Mouse (Mus musculus) bone marrow macrophage, adult 2 months (primary cell): ENCODE measurements around the gene Gm11639.

ENCODE experiments used
- CTCF ChIP-seq: IDR thresholded peaks from 2 replicates; pipeline ENCODE4 v1.5.1; 2012; ENCODE audit warnings: low read depth, mild to moderate bottlenecking, low read length, moderate library complexity
- POLR2A ChIP-seq: IDR thresholded peaks from 2 replicates; pipeline ENCODE4 v1.6.1; 2012; ENCODE audit warnings: mild to moderate bottlenecking, low read depth, low read length, borderline replicate concordance

GRCm38 (mm10) chr11:105152357-105152899, 466.9 kb downstream of the Gm11639 start:
- TF ChIP-seq CTCF (no peak), POLR2A (no peak)
